Mouse (Mus musculus) midbrain, embryonic 11.5 days (tissue): ENCODE data around the gene Gcm2. TPM values are rescaled to one million over a fixed set of nuclear protein-coding genes. Genes with fewer than 3 reads are reported as not detected.
A peak's percentile ranks its signal among the peaks of the same experiment; 100 is the strongest.

ENCODE experiments used
- ATAC-seq: fragments of 200-750 bp; cut with Nextera tagmentation; 2 replicates; pipeline ENCODE4 v1.8.0; 2017; ENCODE audit warnings: moderate TSS enrichment, moderate library complexity; ENCODE audit not compliant: low FRiP score
- DNase-seq: peaks from one replicate; pipeline ENCODE4 v3.0.0; 2015; ENCODE audit warnings: low spot score; ENCODE audit errors: missing footprints
- H3K27ac ChIP-seq: fragments of 300-500 bp; sonication (generic); 2 replicates; pipeline ENCODE4 v1.5.1; 2014; ENCODE audit warnings: low read depth, low read length
- H3K27me3 ChIP-seq: fragments of 300-500 bp; sonication (generic); 2 replicates; pipeline ENCODE4 v1.6.1; 2014; ENCODE audit warnings: mild to moderate bottlenecking, low read length, moderate library complexity, mixed read lengths; ENCODE audit not compliant: control insufficient read depth, insufficient read depth
- H3K36me3 ChIP-seq: fragments of 300-500 bp; sonication (generic); 2 replicates; pipeline ENCODE4 v1.6.1; 2014; ENCODE audit warnings: mild to moderate bottlenecking, low read length, moderate library complexity, mixed read lengths; ENCODE audit not compliant: control insufficient read depth, insufficient read depth
- H3K4me1 ChIP-seq: fragments of 300-500 bp; sonication (generic); 2 replicates; pipeline ENCODE4 v1.6.1; 2014; ENCODE audit warnings: low read length; ENCODE audit not compliant: control insufficient read depth, insufficient read depth
- H3K4me2 ChIP-seq: fragments of 300-500 bp; sonication (generic); 2 replicates; pipeline ENCODE4 v1.6.1; 2014; ENCODE audit warnings: mild to moderate bottlenecking, moderate library complexity
- H3K4me3 ChIP-seq: fragments of 300-500 bp; sonication (generic); 2 replicates; pipeline ENCODE4 v1.5.1; 2014; ENCODE audit warnings: low read depth, low read length
- H3K9ac ChIP-seq: fragments of 300-500 bp; sonication (generic); 2 replicates; pipeline ENCODE4 v1.6.1; 2014; ENCODE audit warnings: low read length
- H3K9me3 ChIP-seq: fragments of 300-500 bp; sonication (generic); 2 replicates; pipeline ENCODE4 v1.6.1; 2016; ENCODE audit warnings: low read length; ENCODE audit not compliant: control insufficient read depth
- WGBS: fragments of 180-500 bp; shearing (Covaris S2); extraction: QIAGEN DNeasy Blood & Tissue Kit; methylation state at CpG from one replicate; pipeline ENCODE4 v1.1.7; 2014; 5-methylcytosine and 5-hydroxymethylcytosine counted together
- polyA plus RNA-seq: library from polyadenylated mRNA; unstranded; fragments of >200 nt; fragmentation: Nextera tagmentation; extraction: Ambion mirVana; gene quantifications from 2 replicates; pipeline ENCODE4 v1.2.1, GENCODE M21; 2014

The Gcm2 gene
- polyA plus RNA-seq, 1 experiment from 2014 or later, result not detected

- H3K4me2 ChIP-seq, result no peak overlapping the region
- no peaks in the 10 kb centered on the region for H3K4me1 ChIP-seq
- H3K9me3 ChIP-seq, result no peaks in the 10 kb centered on the region
- no peak overlapping the region for H3K27ac ChIP-seq
- WGBS, result 54% methylated on average over 9 of the region's 9 CpGs
- no peaks in the 10 kb centered on the region for H3K36me3 ChIP-seq
- no peak for ATAC-seq
- H3K27me3 ChIP-seq, result no peaks in the 10 kb centered on the region
- no peak for DNase-seq
- no peak overlapping the region for H3K4me3 ChIP-seq
- no peak overlapping the region for H3K9ac ChIP-seq
Measured at GRCm38 (mm10) chr13:41119152-41119945, 8.5 kb upstream of the Gcm2 start.

GRCm38 (mm10) chr13:41113940-41114339 lies 3.1 kb upstream of the Gcm2 start, which contains the start of gene Sycp2l:
Gene Sycp2l (plus strand): TSS chr13:41114307.
- Histone ChIP-seq H3K36me3 (no peaks in the 10 kb centered on the region), H3K9ac (no peak within 1 kb of the TSS), H3K4me2 (peak within 1 kb of the TSS; percentile 30), H3K4me3 (no peak within 1 kb of the TSS; the same call in 1 of the 2 replicates), H3K9me3 (no peaks in the 10 kb centered on the region), H3K27me3 (no peaks in the 10 kb centered on the region), H3K4me1 (no peaks in the 10 kb centered on the region), H3K27ac (no peak within 1 kb of the TSS)
- 31% methylated on average over 14 of the region's 14 CpGs for WGBS
- ATAC-seq, result no peak
- DNase-seq, result no peak

- H3K36me3 ChIP-seq, result no peaks in the 10 kb centered on the region
- no peaks in the 10 kb centered on the region for H3K9me3 ChIP-seq
- H3K4me1 ChIP-seq, result no peaks in the 10 kb centered on the region; the same call in 1 of the 2 replicates
- H3K27ac ChIP-seq, result no peak overlapping the region
- H3K4me3 ChIP-seq, result no peak overlapping the region
- H3K4me2 ChIP-seq, result no peak overlapping the region
- DNase-seq (no peak), ATAC-seq (no peak)
- no peak overlapping the region for H3K9ac ChIP-seq
- WGBS, result 92% methylated on average over 13 of the region's 13 CpGs
- no peaks in the 10 kb centered on the region for H3K27me3 ChIP-seq
Measured at GRCm38 (mm10) chr13:41105541-41105940, 5.3 kb downstream of the Gcm2 start.

- DNase-seq (no peak), ATAC-seq (no peak)
- Histone ChIP-seq H3K36me3 (no peaks in the 10 kb centered on the region), H3K9ac (no peak overlapping the region), H3K9me3 (no peaks in the 10 kb centered on the region), H3K27me3 (no peaks in the 10 kb centered on the region), H3K4me2 (no peak overlapping the region), H3K4me1 (no peaks in the 10 kb centered on the region; the same call in 1 of the 2 replicates), H3K27ac (no peak overlapping the region), H3K4me3 (no peak overlapping the region)
- 72% methylated on average over 12 of the region's 12 CpGs for WGBS
Measured at GRCm38 (mm10) chr13:41103841-41104525, 6.9 kb downstream of the Gcm2 start.

GRCm38 (mm10) chr13:41100031-41100430 lies 10.8 kb downstream of the Gcm2 start:
- H3K9ac ChIP-seq, result no peak overlapping the region
- WGBS, result 90% methylated on average over 2 of the region's 2 CpGs
- no peak overlapping the region for H3K4me2 ChIP-seq

GRCm38 (mm10) chr13:41098325-41098724 lies 12.5 kb downstream of the Gcm2 start:
- no peak for DNase-seq
- no peak overlapping the region for H3K4me2 ChIP-seq
- H3K27ac ChIP-seq, result no peak overlapping the region
- 92% methylated on average over 15 of the region's 15 CpGs for WGBS
- no peak overlapping the region for H3K4me3 ChIP-seq
- no peaks in the 10 kb centered on the region for H3K27me3 ChIP-seq
- no peaks in the 10 kb centered on the region for H3K4me1 ChIP-seq
- no peak for ATAC-seq
- H3K36me3 ChIP-seq, result no peaks in the 10 kb centered on the region
- no peaks in the 10 kb centered on the region for H3K9me3 ChIP-seq
- H3K9ac ChIP-seq, result no peak overlapping the region

More at GRCm38 (mm10) chr13:41100031-41100430, 10.8 kb downstream of the Gcm2 start:
- Histone ChIP-seq H3K27ac (no peak overlapping the region), H3K36me3 (no peaks in the 10 kb centered on the region), H3K27me3 (no peaks in the 10 kb centered on the region), H3K9me3 (no peaks in the 10 kb centered on the region), H3K4me3 (no peak overlapping the region), H3K4me1 (no peaks in the 10 kb centered on the region; the same call in 1 of the 2 replicates)
- DNase-seq, result no peak
- no peak for ATAC-seq

- no peak for ATAC-seq
- no peak overlapping the region for H3K9ac ChIP-seq
- WGBS, result 82% methylated on average over 16 of the region's 16 CpGs
- H3K27me3 ChIP-seq, result no peaks in the 10 kb centered on the region
- H3K9me3 ChIP-seq, result no peaks in the 10 kb centered on the region
- H3K27ac ChIP-seq, result no peak overlapping the region
- DNase-seq, result no peak
- no peak overlapping the region for H3K4me2 ChIP-seq
- no peaks in the 10 kb centered on the region for H3K4me1 ChIP-seq
- no peaks in the 10 kb centered on the region for H3K36me3 ChIP-seq
- H3K4me3 ChIP-seq, result no peak overlapping the region
Measured at GRCm38 (mm10) chr13:41097324-41098058, 13.3 kb downstream of the Gcm2 start.

- DNase-seq, result no peak
- WGBS, result 83% methylated on average over 10 of the region's 10 CpGs
Measured at GRCm38 (mm10) chr13:41094160-41094559, 16.7 kb downstream of the Gcm2 start.

More at GRCm38 (mm10) chr13:41094160-41094559, 16.7 kb downstream of the Gcm2 start:
- no peaks in the 10 kb centered on the region for H3K4me1 ChIP-seq
- no peak overlapping the region for H3K4me2 ChIP-seq
- H3K27ac ChIP-seq, result no peak overlapping the region
- H3K9ac ChIP-seq, result no peak overlapping the region
- H3K36me3 ChIP-seq, result no peaks in the 10 kb centered on the region
- H3K9me3 ChIP-seq, result no peaks in the 10 kb centered on the region
- no peak overlapping the region for H3K4me3 ChIP-seq
- H3K27me3 ChIP-seq, result no peaks in the 10 kb centered on the region
- ATAC-seq, result no peak
